Mouse (Mus musculus) large intestine, adult 2 months (tissue): ENCODE results near the gene Ccdc12. TPM values are rescaled to one million over a fixed set of nuclear protein-coding genes. Genes with fewer than 3 reads are reported as not detected.

Source experiments
- DNase-seq: peaks from one replicate; pipeline ENCODE4 v3.0.0-alpha.2; 2012; ENCODE audit warnings: low read depth, low spot score
- WGBS: fragments of 180-500 bp; shearing (Covaris S2); methylation state at CpG from one replicate; pipeline ENCODE4 v1.1.7; 2018; 5-methylcytosine and 5-hydroxymethylcytosine counted together
- polyA plus RNA-seq: library from polyadenylated mRNA; depleted of rRNA; stranded (reverse); fragments of >200 nt; gene quantifications from 2 replicates; pipeline ENCODE4 v1.2.3, GENCODE M21; 2012; rRNA removed

Gene Ccdc12
- polyA plus RNA-seq = 128 and 129 TPM in 2 replicates

GRCm38 (mm10) chr9:110656249-110657221 lies at the start of gene Ccdc12:
Ccdc12 (plus strand) TSS chr9:110656503.
- peak; percentile 94 for DNase-seq
- under 1% methylated on average over 52 of the region's 52 CpGs for WGBS

GRCm38 (mm10) chr9:110611471-110611870 lies 44.8 kb upstream of the Ccdc12 start:
- 78% methylated on average over 3 of the region's 3 CpGs for WGBS
- DNase-seq = no peak

GRCm38 (mm10) chr9:110617081-110617480 lies 39.2 kb upstream of the Ccdc12 start:
- DNase-seq = no peak
- 67% methylated on average over 3 of the region's 3 CpGs for WGBS

- WGBS = 69% methylated on average over 7 of the region's 7 CpGs
Observed at GRCm38 (mm10) chr9:110620180-110620579, 36.1 kb upstream of the Ccdc12 start.

GRCm38 (mm10) chr9:110620685-110621084 lies 35.6 kb upstream of the Ccdc12 start:
- no peak for DNase-seq
- 96% methylated on average over 7 of the region's 7 CpGs for WGBS

More at GRCm38 (mm10) chr9:110620180-110620579, 36.1 kb upstream of the Ccdc12 start:
- no peak for DNase-seq

GRCm38 (mm10) chr9:110622621-110623219 lies 33.6 kb upstream of the Ccdc12 start:
- WGBS = 60% methylated on average over 12 of the region's 12 CpGs
- DNase-seq = no peak

GRCm38 (mm10) chr9:110623416-110624195 lies 32.7 kb upstream of the Ccdc12 start:
- 48% methylated on average over 8 of the region's 8 CpGs for WGBS
- no peak for DNase-seq

- WGBS = 6% methylated on average over 41 of the region's 41 CpGs
- peak; percentile 37 for DNase-seq
Observed at GRCm38 (mm10) chr9:110624361-110625166, 31.7 kb upstream of the Ccdc12 start, which contains the start of gene Nradd. Nradd (minus strand) TSS chr9:110624452.

GRCm38 (mm10) chr9:110625350-110625908 lies 30.9 kb upstream of the Ccdc12 start:
- 80% methylated on average over 11 of the region's 11 CpGs for WGBS
- no peak for DNase-seq

- WGBS = 87% methylated on average over 15 of the region's 15 CpGs
- no peak for DNase-seq
Observed at GRCm38 (mm10) chr9:110630171-110630570, 26.1 kb upstream of the Ccdc12 start.

GRCm38 (mm10) chr9:110631191-110631590 lies 25.1 kb upstream of the Ccdc12 start:
- 57% methylated on average over 10 of the region's 10 CpGs for WGBS
- DNase-seq = no peak

GRCm38 (mm10) chr9:110631651-110632275 lies 24.5 kb upstream of the Ccdc12 start:
- no peak for DNase-seq
- 73% methylated on average over 30 of the region's 30 CpGs for WGBS

- no peak for DNase-seq
- 88% methylated on average over 15 of the region's 15 CpGs for WGBS
Observed at GRCm38 (mm10) chr9:110632671-110633070, 23.6 kb upstream of the Ccdc12 start.

- DNase-seq = no peak
- WGBS = 86% methylated on average over 17 of the region's 17 CpGs
Observed at GRCm38 (mm10) chr9:110633882-110634281, 22.4 kb upstream of the Ccdc12 start.

GRCm38 (mm10) chr9:110635225-110635624 lies 21.1 kb upstream of the Ccdc12 start:
- 19% methylated on average over 19 of the region's 19 CpGs for WGBS
- DNase-seq = no peak

- WGBS = 88% methylated on average over 10 of the region's 10 CpGs
- no peak for DNase-seq
Observed at GRCm38 (mm10) chr9:110638611-110639021, 17.7 kb upstream of the Ccdc12 start.

- DNase-seq = no peak
- 68% methylated on average over 5 of the region's 5 CpGs for WGBS
Observed at GRCm38 (mm10) chr9:110641006-110641405, 15.3 kb upstream of the Ccdc12 start.

- 78% methylated on average over 5 of the region's 5 CpGs for WGBS
- no peak for DNase-seq
Observed at GRCm38 (mm10) chr9:110642812-110643524, 13.3 kb upstream of the Ccdc12 start.
